Mouse (Mus musculus) frontal cortex, adult 2 months (tissue): Measurements from ENCODE around the gene Tlr9. TPM values are rescaled to one million over a fixed set of nuclear protein-coding genes. Genes with fewer than 3 reads are reported as not detected.

Source experiments
- DNase-seq, 2 experiments: peaks; one replicate each; pipeline ENCODE4 v3.0.0; 2022; ENCODE audit warnings: low spot score in 1 of 2; ENCODE audit errors: extremely low spot score in 1 of 2
- polyA plus RNA-seq: library from polyadenylated mRNA; depleted of rRNA; stranded (reverse); fragments of >200 nt; gene quantifications from 2 replicates; pipeline ENCODE4 v1.2.3, GENCODE M21; 2012; rRNA removed

Gene Tlr9
- polyA plus RNA-seq = 0.67 and 1.2 TPM in 2 replicates

DNA sequence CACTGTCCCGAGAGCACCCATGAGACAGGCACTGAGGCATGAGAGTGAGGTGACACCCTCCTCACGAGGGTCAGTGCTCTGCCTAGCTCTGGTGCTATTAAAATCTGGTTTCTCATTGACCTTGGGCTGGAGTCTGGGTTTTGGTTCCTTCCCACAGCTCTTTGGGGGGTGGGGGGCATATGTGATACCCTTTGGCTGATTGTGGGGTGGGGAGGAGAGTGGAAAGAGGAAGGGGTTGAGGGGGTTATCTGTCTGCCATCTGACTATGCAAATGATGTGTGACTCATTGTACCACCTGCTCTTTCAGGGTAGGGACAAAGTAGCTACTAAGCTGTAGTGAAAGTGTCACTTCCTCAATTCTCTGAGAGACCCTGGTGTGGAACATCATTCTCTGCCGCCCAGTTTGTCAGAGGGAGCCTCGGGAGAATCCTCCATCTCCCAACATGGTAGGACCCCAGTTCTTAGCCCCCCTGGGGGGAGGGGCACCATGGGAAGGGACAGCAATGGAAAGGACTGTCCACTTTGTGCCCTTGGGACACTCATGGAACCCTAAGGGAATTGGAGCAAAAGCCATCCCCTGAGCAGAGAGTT, at the start of gene Tlr9:
Gene Tlr9 (plus strand): TSS at position 338 of the 591 bp plus-strand sequence.
- no peak for DNase-seq

DNA sequence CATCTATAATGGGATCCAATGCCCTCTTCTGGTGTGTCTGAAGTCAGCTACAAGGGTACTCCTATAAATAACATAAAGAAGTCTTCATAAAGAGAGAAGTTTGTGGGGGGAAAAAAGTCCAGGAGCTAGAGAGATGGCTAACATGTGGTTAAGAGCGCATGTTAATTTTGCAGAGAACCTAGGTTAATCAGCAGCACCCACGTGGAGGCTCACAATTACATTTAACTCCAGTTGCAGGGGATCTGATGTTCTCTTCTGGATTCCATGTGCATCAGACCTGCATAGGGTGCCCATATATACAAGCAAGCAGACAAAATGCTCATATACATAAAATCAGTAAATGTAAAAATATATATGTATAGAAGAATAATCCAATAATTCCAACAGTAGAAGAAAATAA, 49.0 kb upstream of the Tlr9 start:
- no peak for DNase-seq

DNA sequence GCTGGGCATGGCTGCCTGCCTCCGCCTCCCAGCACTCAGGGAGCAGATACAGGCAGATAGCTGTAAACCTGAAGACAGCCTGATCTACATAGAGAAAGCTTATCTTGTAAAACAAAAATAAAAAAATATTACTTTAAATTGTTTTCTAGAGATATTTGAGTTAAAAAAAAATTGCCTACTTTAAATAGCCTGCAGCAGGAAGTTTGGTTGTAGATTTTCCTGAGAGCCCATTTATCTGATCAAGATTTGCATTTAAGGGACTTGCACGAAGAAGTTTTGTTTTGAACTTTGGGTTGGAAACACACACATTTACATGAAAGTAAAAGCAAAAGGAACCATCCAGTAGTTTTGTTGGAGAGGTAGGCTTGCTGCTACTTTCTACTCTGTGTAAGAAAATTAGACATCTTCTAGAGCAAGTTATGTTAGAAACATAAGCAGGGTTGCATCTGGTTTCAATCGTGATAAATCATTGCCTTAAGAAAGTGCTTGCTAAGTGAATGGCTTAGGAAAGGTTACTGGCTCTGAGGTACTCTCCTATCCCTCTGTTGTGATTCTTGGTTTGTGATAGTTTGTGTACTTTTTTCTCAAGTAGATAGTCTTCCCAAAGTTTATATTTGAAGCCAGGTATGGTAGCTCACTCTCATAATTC, 46.7 kb upstream of the Tlr9 start:
- no peak for DNase-seq

DNA sequence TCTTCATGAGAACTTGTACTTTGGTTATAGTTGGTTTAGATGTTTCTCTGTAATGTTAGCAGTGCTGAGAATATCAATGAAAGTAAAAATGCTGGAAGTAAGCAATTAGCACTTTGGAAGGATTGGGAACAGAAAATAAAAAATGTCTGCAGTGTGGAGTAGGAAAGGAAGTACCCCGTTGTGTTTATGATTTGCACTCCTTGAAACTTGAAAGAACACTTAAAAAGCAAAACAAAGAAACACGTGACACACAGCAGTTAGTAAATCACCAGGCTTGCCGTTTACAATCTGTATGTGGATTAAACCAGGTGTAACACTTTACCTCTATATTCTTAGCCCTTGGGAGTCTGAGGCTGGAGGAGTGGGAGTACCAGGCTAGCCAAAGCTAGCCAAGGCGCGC, 45.6 kb upstream of the Tlr9 start:
- DNase-seq = no peak

DNA sequence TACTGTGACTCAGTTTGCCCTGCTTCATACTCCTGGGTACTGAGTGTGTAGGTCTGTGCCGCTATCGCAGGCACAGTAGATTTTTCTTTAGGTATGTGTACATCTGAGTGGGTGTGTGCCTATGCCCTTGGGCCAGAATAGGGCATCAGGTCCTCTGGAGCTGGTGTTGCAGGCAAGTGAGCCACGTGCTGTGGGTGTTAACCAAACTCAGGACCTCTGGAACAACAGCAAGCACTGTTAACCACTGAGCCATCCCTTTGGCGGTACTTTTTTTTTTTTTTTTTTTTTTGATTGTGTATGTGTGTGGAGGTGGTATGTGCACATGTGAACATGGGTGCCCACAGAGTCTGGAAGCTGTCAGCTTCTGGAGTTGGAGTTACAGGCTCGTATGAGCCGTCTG, 44.6 kb upstream of the Tlr9 start:
- no peak for DNase-seq

DNA sequence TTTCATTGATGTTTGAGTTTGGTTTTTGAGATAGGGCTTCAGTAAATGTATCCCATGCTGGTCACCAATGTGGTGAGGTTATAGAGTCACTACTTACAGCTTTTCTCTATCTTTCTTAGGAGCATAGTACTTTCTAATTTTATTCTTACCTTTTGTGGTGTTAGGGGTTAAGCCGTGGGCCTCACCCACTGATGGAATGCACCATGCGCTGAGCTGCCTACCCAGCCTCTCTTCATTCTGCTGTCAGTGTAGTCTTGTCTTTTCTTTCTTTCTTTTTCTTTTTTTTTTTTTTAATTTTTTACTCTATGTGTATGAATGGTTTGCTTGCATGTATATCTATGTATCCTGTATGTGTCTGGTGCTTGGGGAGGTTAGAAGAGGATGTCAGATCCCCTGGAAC, 42.9 kb upstream of the Tlr9 start:
- DNase-seq = no peak

DNA sequence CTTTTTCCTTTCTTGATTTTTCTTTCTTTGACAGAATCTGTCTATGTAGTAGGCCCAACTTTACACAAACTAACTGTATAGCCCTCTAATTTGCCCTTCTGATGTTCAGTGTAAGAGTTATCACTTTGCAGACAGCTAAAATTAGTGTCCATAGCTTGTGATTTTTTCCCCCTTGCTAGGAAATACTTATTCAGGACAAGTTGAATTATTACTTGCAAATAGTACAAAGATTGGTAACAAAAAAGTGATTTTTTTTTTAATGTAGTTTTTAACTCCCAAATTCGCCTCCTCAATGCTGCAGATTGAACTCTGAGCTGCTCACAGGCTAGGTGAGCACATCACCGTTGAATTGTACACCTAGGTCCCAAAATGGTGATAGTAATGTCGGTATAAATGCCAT, 42.4 kb upstream of the Tlr9 start:
- DNase-seq = no peak

DNA sequence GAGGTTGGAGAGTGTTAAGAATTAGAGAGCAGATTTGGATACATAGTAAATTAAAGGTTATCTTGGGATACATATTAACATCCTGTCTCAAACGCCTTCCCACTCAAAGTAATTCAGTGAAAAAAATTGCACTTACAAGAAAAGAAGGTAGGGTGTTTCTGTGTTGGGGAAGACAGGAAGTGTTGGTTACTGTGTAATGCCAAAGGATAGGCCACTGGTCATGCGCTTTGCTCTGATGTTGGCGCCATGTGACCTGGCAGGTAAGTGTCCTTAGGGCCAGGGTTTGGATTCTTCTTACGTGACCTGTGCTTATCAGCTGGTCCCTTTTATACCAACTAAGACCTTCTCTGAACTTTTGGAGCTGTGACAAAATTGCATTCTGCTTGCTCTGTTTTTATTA, 40.3 kb upstream of the Tlr9 start:
- DNase-seq = no peak

DNA sequence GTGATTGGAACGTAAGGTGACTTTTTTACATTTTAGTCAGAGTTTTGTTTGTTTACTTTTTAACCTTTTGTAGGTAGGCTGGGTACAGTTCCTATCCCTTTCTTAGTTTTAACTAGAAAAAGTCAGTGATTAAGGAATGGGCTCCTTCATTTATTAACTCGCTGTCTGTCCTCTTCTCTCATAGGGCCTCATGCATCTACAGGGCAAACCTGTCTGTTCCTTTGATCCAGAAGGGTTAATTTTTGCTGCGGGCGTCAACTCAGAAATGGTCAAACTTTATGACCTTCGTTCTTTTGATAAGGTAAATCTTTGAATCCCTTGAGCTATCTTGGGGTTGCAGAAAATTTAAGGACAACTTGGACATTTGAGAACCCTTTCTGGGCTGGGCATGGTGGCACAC, 38.4 kb upstream of the Tlr9 start:
- DNase-seq = no peak

DNA sequence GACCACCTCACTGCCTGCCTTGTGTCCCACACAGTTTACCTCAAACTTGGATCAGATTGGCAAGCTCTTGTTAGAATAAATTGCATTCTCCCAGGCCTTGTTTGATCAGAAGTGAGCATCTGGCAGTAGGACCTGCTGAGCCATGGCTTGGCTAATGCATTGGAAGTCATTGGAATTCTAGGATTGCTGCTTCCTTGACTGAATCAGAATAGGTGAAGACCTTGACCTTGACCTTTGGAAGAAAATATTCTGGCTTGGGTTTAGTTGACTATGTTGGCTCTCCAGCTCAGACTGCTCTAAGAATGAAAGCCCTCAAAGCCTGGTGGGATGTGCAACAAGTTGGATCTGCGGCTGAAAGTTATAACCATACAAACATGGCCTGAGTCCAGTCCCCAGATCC, 31.0 kb upstream of the Tlr9 start:
- no peak for DNase-seq

DNA sequence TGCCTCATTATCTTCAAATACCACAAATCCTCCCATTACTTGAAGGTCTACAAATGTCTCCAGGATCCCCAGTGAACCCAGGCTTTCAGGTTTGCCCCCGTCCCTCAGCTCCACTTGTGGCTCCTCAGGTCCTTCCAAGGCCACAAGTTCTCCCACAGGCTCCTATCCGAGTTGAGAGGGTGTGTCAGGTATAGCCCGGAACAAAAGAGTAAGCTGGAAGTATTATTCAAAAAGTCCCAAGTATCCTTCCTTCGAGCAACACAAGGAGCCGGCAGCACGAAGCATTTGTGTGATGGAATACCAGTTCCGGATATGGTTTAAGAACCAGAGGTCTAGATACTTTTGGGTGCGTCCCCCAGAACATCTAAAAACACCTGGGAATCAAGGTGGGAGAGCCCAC, 30.4 kb upstream of the Tlr9 start:
- no peak for DNase-seq

DNA sequence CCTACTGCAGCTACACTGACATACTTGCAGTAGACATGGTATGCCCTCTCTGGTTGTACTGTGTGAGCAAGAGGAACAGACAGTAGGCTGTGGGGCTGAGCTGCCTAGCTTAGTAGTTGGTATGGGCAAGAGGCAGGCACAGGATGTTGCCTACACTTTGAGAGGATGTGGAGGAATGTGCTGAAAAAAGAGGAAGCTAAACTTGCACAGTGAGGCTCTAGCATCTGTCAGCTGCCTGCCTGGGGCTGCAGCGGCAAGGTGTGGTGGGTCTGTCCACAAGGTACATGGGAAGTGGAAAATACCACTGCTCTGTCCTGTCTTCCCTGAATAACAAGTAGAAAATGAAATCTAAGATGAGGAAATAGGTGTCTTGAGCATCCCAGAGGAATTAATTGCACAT, 29.4 kb upstream of the Tlr9 start:
- peak in 1 of 2 experiments; percentile 64 for DNase-seq

DNA sequence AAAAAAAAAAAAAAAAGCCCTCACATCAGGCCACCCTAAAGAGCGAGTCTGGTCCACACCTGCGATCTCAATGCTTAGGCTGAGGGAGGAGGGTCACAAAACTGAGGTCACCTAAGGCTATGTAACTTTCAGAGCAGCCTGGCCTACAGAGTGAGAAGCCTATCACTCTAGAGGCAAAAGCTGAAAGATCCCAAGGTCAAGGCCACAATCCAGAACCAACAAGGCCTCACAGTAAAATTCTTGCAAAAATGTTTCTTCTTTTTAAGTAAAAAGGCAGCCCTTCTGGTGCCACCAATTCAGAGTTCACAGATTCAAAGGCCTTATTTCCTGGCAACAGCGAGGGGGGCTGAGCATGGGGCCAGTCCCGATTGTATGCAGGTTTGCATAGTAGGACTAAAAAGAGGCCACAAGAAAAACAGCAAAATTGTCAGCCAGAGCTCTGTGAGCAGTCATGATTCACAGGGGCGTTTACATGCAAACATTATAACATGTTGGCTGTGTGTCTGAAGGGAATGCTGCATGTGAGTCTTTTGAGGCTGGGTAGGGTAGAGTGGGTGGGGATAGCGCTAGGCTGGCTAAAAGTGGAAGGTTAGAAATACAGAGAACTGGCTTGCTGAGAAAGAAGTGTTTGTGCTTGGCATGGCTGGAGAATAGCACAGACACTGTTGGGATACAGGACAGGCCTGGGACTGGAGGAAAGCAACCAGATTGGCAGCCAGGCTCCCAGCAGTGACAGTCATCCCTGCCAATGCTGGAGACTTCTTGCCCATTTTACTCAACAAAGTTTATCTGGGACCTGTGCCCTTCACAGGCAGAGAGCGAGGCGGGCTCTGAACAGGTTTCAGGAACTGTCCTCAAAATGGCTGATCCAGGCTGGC, 28.2 kb upstream of the Tlr9 start:
- peak in 1 of 2 experiments; percentile 59 for DNase-seq

DNA sequence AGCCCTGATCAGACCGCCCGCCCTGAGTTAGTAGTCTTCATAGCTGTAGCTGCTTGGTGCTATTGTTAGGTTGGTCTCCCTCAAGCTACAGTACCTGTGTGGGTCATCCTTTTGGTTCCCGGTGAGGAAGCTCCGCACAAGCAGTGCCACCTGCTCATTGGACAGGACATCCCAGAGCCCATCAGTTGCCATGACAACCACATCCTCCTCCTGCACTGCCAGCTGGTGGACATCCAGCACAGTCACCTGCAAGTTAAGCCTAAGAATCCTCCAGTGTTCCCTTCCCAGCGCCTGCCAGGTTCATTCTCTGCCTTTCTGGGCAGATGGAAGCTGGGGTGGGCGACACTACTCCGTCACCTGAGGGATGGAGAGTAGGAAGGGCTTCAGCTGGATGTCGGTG, 26.7 kb upstream of the Tlr9 start:
- DNase-seq = no peak

DNA sequence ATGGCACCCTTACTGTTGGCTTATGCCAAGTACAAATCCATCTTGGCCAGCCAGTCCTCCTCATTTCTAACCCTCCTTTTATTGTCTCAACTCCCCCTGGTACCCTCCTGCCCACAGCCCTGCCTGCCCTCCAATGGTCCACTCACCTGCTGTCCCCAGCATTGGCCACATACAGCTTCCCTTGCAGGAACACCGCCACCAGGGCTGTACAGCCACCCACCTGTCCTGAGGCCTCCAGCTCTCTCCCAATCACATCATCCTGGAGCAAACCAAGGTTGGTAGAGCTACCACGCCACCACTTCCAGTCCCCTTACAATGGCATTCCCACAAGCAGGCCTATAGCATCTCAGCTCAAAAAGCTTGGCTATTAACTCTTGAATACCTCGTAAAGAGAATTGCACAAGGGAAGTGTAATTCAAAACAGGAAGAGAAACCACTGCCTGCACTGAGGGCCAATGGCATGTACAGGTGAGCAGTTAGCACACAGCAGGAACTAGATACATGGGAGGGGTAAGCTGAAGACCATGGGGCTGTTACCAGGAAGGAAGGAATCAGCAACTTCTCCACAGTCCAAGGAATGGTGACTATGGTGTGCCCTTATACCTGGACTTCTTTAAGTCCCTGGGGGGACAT, 25.2 kb upstream of the Tlr9 start:
- DNase-seq = no peak

DNA sequence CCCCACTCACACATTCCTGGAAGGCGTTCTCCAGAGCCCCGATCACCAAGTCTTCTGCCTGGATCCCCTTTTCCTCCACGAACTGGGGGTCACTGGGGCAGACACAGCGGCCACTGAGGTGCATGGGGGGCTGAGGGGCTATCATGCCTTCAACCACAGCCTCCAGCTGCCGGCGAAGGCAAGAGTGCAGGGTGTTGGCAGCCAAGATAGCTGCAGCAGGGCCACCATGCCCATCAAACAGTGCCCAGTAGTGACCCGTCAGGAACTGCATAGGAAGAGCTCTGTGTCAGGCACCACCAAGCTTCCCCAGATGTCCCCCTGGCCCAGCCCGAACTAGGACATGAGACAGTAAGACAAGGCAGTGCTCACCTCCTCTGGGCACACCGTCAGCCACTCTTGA, 24.7 kb upstream of the Tlr9 start:
- DNase-seq = no peak

DNA sequence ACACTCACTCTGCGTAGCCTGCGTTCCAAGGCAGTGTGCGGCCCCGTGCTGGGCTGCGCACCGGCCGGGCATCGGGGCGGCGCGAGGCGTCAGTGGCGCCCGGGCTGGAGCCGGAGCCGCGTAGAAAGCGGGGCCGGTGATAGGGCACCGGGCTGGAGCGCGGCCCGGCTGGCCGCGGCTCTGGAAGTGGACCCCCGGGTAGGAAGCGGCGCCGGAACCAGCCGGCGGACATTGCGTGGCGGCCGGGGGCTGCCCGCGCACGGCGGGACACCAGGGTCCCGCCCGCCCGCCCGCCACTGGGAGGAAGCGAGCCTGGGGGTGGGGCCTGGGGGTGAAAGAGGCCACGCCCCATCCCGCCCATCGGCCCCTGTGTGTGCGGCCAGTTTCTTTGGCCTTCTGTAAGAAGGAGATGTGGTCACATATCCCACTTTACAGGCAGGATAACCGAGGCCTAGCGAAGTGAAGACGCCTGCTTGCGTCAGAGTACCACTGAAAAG, 23.4 kb upstream of the Tlr9 start:
- DNase-seq = no peak

DNA sequence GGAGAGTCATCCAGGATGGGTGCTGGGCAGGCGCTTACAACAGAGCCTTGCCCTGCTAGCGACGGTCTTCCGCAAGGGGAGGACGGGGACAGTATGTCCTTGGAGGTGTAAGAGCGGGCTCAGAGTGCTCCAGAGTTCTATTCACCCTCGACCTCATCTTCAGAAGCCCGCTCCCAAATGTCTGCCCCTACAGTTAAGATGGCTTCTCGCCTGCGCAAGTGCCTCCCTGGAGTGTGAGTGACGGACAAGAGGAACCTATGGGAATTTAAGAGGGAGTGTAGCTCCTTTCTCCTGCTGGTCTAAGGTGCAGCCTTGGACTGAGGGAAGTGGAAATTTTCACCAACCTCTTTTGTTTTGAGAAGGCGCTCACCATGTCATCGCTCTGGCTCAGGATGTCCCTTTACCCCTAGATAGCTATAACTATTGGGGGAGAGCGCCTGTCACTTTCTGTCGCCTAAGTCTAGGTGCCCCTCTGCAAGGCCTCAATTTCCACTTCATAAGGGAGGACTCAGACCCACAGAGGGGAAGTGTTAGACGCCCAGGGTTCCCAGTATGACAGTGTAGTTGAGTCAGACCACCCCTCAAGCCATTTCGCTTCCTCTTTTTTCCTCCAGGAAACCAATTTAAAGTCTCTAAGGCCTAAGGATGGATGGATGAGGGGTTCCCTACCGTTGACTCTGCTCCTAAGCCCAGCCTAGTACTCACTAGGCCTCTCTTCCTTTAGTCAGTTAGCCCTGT, 22.7 kb upstream of the Tlr9 start, which contains the start of gene Ppm1m:
Gene Ppm1m (minus strand): TSS at position 212 of the 738 bp plus-strand sequence.
- no peak for DNase-seq

DNA sequence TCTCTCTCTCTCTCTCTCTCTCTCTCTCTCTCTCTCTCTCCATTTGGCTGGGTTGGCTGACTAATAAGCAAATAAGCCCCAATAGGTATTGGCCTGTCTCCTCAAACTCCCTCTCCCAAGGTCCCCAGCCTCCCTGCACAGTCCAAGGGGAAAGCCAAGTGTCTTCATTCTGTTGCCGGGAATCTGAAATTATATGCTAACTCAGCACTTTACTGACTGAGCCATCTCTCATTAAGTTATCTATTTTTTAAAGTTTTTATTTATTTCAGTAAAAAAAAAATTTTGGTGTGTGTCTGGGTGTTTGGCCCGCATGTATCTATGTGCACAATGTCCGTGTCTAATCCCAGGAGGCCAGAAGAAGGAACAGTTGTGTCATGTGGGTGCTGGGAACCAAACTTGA, 20.5 kb upstream of the Tlr9 start:
- no peak for DNase-seq
